ENCODE assay signal across 35 mouse cellular contexts in the genomic region with DNA sequence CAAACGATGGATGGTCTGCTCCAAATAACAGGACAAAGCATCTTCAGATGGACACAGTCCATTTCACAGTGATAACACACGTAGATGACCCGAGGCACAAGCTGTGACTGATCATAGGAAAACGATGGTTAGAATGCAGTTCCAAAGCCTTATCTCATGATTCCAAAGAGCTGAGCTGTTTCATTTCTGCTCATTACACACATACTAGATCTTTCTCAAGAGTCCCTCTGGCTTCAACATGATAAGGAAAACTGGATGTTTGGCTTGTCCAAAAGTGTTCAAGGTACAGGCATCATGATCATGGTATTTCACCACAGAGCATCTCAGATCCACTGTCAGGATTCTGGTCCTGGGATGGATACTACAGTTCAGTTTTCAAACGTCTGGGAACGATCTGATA.
"Had no signal": no experiment of that assay in that cellular context is flagged by ENCODE, and none has a peak within 500 bp of the region (broad histone marks: within the 10 kb centered on the region; RNA-seq: fewer than 3 reads in every experiment).

No protein-coding gene starts in this region.

- H3K4me3 ChIP-seq: heart, embryonic 10.5 days; heart, embryonic 12.5 days; heart, embryonic 13.5 days; heart, embryonic 15.5 days; hindbrain, embryonic 10.5 days; hindbrain, embryonic 12.5 days; hindbrain, embryonic 13.5 days; hindbrain, embryonic 15.5 days; intestine, embryonic 15.5 days; kidney, embryonic 15.5 days; layer of hippocampus, adult 2 months; left cerebral cortex, adult 2 months had no signal

- H3K27me3 ChIP-seq: heart, embryonic 12.5 days; heart, embryonic 13.5 days; heart, embryonic 15.5 days; hindbrain, embryonic 12.5 days; hindbrain, embryonic 13.5 days; hindbrain, embryonic 15.5 days; intestine, embryonic 15.5 days; kidney, embryonic 15.5 days had no signal

- ATAC-seq: hindbrain, embryonic 16.5 days; hindbrain, postnatal 0 days; intestine, embryonic 15.5 days; intestine, embryonic 16.5 days; intestine, postnatal 0 days had no signal

- H3K9me3 ChIP-seq: heart, embryonic 10.5 days; heart, embryonic 12.5 days; heart, embryonic 13.5 days; heart, embryonic 15.5 days; hindbrain, embryonic 10.5 days; hindbrain, embryonic 12.5 days; hindbrain, embryonic 13.5 days; hindbrain, embryonic 15.5 days; intestine, embryonic 15.5 days; kidney, embryonic 15.5 days had no signal

- DNase-seq: heart, postnatal 10 days; heart, postnatal 14 days; heart, postnatal 36 days; heart, postnatal 4 days; kidney, adult 11 months; kidney, adult 18-20 months; kidney, adult 2 months; kidney, adult 8-10 months; kidney, adult 9 months; kidney, postnatal 10 days; kidney, postnatal 14 days; kidney, postnatal 25 days; kidney, postnatal 36 days; kidney, postnatal 4 days; layer of hippocampus, adult 9-11 months; layer of hippocampus, postnatal 36 days had no signal

- H3K4me2 ChIP-seq: heart, embryonic 11.5 days; heart, embryonic 12.5 days; heart, embryonic 13.5 days; heart, embryonic 15.5 days; hindbrain, embryonic 12.5 days; hindbrain, embryonic 13.5 days; hindbrain, embryonic 14.5 days; hindbrain, embryonic 15.5 days; intestine, embryonic 15.5 days; kidney, embryonic 15.5 days had no signal

- H3K9ac ChIP-seq: heart, embryonic 12.5 days; heart, embryonic 13.5 days; heart, embryonic 15.5 days; hindbrain, embryonic 12.5 days; hindbrain, embryonic 13.5 days; hindbrain, embryonic 14.5 days; hindbrain, embryonic 15.5 days; intestine, embryonic 15.5 days; kidney, embryonic 15.5 days had no signal

- H3K27ac ChIP-seq: heart, embryonic 10.5 days; heart, embryonic 13.5 days; heart, embryonic 15.5 days; hindbrain, embryonic 10.5 days; hindbrain, embryonic 12.5 days; hindbrain, embryonic 13.5 days; hindbrain, embryonic 14.5 days; hindbrain, embryonic 15.5 days; hindbrain, postnatal 0 days; intestine, embryonic 15.5 days; kidney, embryonic 15.5 days; kidney, postnatal 0 days; layer of hippocampus, adult 2 months; left cerebral cortex, adult 2 months had no signal
